Mouse (Mus musculus) liver, adult 2 months (tissue): ENCODE results near the gene Neu1. TPM values are rescaled to one million over a fixed set of nuclear protein-coding genes. Genes with fewer than 3 reads are reported as not detected.
A peak's percentile ranks its signal among the peaks of the same experiment; 100 is the strongest.

Source experiments
- DNase-seq: peaks from one replicate; pipeline ENCODE4 v3.0.0-alpha.2; 2011; ENCODE audit warnings: low read depth, low spot score; ENCODE audit errors: extremely low read depth
- H3K27ac ChIP-seq: fragments of 200-500 bp; replicated peaks from 2 replicates; pipeline ENCODE4 v1.5.1; 2012; ENCODE audit warnings: low read depth, mild to moderate bottlenecking, control low read depth, inconsistent platforms, low read length; ENCODE audit not compliant: insufficient read depth
- H3K27me3 ChIP-seq: fragments of 200-500 bp; 2 replicates; pipeline ENCODE4 v1.6.1; 2012; ENCODE audit warnings: mild to moderate bottlenecking, moderate library complexity, low read length, inconsistent platforms; ENCODE audit not compliant: control insufficient read depth, insufficient read depth
- H3K36me3 ChIP-seq: fragments of 200-500 bp; 2 replicates; pipeline ENCODE4 v1.6.1; 2012; ENCODE audit warnings: low read length, inconsistent platforms; ENCODE audit not compliant: control insufficient read depth, insufficient read depth
- H3K4me1 ChIP-seq: fragments of 200-500 bp; 2 replicates; pipeline ENCODE4 v1.6.1; 2011; ENCODE audit warnings: low read length; ENCODE audit not compliant: control insufficient read depth, insufficient read depth
- H3K4me3 ChIP-seq: fragments of 200-500 bp; 2 replicates; pipeline ENCODE4 v1.5.1; 2011; ENCODE audit warnings: low read depth, mild to moderate bottlenecking, control low read depth, low read length, moderate library complexity; ENCODE audit not compliant: insufficient read depth
- H3K79me2 ChIP-seq: fragments of 200-500 bp; 2 replicates; pipeline ENCODE4 v1.6.1; 2012; ENCODE audit warnings: inconsistent platforms, mild to moderate bottlenecking, low read length, moderate library complexity; ENCODE audit not compliant: control insufficient read depth, insufficient read depth
- H3K9ac ChIP-seq: fragments of 200-500 bp; 2 replicates; pipeline ENCODE4 v1.6.1; 2012; ENCODE audit warnings: low read depth, mild to moderate bottlenecking, control low read depth, inconsistent platforms, low read length
- CTCF ChIP-seq: fragments of 200-500 bp; IDR thresholded peaks from 2 replicates; pipeline ENCODE4 v1.5.1; 2011; ENCODE audit warnings: low read depth, low read length, control low read depth
- POLR2A ChIP-seq: fragments of 200-500 bp; IDR thresholded peaks from 2 replicates; pipeline ENCODE4 v1.6.1; 2011; ENCODE audit warnings: low read length, control low read depth; ENCODE audit not compliant: insufficient read depth; ENCODE audit errors: extremely low read depth
- WGBS: fragments of 180-500 bp; shearing (Covaris S2); methylation state at CpG from one replicate; pipeline ENCODE4 v1.1.7; 2018; 5-methylcytosine and 5-hydroxymethylcytosine counted together
- polyA plus RNA-seq: library from polyadenylated mRNA; depleted of rRNA; stranded (reverse); fragments of >200 nt; gene quantifications from 2 replicates; pipeline ENCODE4 v1.2.3, GENCODE M21; 2012
- total RNA-seq: library from RNA; depleted of rRNA; stranded (reverse); fragments of >200 nt; gene quantifications from 2 replicates; pipeline ENCODE4 v1.2.3, GENCODE M21; 2014

Gene Neu1
- total and polyA plus RNA-seq, 2 experiments: 27.6 to 62.5 TPM

DNA sequence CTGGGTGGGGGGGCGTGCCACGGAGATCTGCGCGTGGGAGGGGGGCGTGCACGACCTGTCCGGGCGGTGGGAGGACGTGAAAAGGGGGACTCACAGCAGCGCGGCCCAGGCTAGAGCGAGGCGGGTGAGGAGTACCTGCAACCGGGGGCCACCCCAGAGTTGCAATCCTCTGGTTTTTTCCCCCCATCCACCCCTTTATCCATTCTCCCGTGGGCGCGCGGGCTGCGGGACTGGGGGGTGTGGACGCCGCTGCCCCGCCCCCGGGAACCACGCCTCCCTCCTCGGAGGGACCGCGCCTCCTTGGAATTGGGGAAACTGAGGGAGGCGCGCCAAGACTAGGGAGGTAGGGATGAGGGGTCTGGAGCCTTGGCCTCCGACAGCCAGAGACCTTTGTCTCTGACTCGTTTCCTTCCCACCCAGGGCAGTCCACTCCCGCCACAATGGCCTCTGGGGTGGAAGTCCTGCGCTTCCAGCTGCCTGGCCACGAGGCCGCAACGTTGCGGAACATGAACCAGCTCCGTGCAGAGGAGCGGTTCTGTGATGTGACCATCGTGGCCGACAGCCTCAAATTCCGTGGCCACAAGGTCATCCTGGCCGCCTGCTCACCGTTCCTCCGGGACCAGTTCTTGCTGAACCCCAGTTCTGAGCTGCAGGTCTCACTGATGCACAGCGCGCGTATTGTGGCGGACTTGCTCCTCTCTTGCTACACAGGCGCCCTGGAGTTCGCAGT, 36.1 kb upstream of the Neu1 start:
- 10% methylated on average over 48 of the region's 51 CpGs for WGBS
- peak; percentile 47 for DNase-seq
- Histone ChIP-seq H3K9ac (peak overlapping the region; percentile 81), H3K27ac (peak overlapping the region; percentile 17; the same call in 1 of the 2 replicates), H3K79me2 (peaks cover 10% of the 10 kb centered on the region; the same call in 1 of the 2 replicates), H3K4me1 (peaks cover 8% of the 10 kb centered on the region), H3K27me3 (no peaks in the 10 kb centered on the region), H3K4me3 (peak overlapping the region; percentile 70), H3K36me3 (no peaks in the 10 kb centered on the region)
- no peak for TF ChIP-seq POLR2A
- no peak for TF ChIP-seq CTCF

DNA sequence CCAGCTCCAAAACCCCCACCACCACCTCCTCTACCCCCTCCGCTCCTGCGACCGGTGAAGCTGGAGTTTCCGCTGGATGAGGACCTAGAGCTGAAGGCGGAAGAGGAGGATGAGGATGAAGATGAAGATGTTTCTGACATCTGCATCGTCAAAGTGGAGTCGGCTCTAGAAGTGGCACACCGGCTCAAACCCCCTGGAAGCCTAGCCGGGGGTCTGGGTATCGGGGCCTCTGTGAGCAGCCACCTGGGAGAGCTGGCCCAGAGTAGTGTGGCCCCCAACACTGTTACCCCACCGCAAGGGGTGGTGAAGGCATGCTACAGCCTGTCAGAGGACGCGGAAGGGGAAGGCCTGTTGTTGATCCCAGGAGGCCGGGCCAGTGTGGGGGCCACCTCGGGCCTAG, 35.3 kb upstream of the Neu1 start:
- H3K4me1 ChIP-seq: peaks cover 8% of the 10 kb centered on the region
- H3K9ac ChIP-seq: no peak overlapping the region
- H3K27me3 ChIP-seq: no peaks in the 10 kb centered on the region
- DNase-seq: no peak
- WGBS: 97% methylated on average over 15 of the region's 15 CpGs
- peaks cover 10% of the 10 kb centered on the region; the same call in 1 of the 2 replicates for H3K79me2 ChIP-seq
- no peak overlapping the region for H3K27ac ChIP-seq
- H3K36me3 ChIP-seq: no peaks in the 10 kb centered on the region
- no peak overlapping the region for H3K4me3 ChIP-seq
- no peak for TF ChIP-seq POLR2A
- no peak for TF ChIP-seq CTCF

DNA sequence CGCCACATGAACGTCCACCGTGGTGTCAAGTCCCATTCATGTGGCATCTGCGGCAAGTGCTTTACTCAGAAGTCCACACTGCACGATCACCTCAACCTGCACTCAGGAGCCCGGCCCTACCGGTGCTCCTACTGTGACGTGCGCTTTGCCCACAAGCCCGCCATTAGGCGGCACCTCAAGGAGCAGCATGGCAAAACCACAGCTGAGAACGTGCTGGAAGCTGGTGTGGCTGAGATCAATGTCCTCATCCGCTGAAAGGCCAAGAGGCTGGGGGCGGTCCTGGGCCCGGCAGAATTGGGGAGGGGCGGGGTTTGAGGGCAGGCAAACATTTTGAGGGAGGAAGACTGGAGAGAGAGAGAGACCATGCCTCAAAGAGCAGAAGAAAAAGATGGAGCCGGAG, 34.7 kb upstream of the Neu1 start:
- H3K79me2 ChIP-seq: peaks cover 10% of the 10 kb centered on the region; the same call in 1 of the 2 replicates
- no peak overlapping the region for H3K9ac ChIP-seq
- H3K27ac ChIP-seq: no peak overlapping the region
- H3K4me3 ChIP-seq: no peak overlapping the region
- peak; percentile 28 for DNase-seq
- peaks cover 8% of the 10 kb centered on the region for H3K4me1 ChIP-seq
- H3K27me3 ChIP-seq: no peaks in the 10 kb centered on the region
- TF ChIP-seq CTCF (no peak), POLR2A (no peak)
- H3K36me3 ChIP-seq: no peaks in the 10 kb centered on the region
- 77% methylated on average over 17 of the region's 17 CpGs for WGBS

DNA sequence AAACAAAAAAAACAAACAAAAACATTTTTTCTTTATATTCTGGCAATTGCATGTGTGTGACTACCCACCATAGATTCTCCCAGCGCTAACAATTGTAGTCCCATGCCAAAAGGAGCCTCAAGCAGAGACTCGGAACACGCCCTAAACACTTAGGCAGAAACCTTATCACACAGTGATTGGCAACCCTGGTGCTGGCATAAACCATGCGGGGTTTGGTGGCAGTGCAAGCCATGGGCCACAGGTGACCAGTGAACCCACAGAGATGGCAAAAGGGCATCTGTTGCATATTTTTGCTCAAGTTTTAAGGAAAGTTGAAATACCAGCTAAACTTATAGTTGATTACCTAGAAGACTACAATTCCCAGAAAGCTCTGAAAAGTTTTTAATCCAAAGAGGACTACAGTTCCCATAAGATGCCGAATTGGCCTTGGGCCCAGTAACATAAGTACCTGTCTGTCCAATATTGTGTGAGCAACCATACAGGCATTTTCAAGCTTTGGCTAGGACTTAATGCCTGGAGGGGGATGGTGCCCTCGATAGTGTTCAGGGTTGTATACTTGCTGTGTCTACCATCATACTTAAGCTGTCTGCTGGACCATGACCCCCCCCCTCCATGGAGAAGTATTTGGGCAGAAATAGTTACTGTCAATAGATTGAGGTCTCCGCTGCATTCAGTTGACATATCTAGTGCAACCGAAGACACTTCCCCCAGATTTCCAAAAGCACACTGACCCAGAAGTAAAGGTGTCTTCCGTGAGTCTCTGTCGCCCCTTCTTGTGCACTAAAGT, 33.5 kb upstream of the Neu1 start:
- DNase-seq: peak; percentile 56
- peak overlapping the region; percentile 81 for H3K9ac ChIP-seq
- H3K27me3 ChIP-seq: no peaks in the 10 kb centered on the region
- WGBS: 13% methylated on average over 10 of the region's 10 CpGs
- H3K4me3 ChIP-seq: peak overlapping the region; percentile 75
- peak overlapping the region; percentile 96 for H3K27ac ChIP-seq
- no peaks in the 10 kb centered on the region for H3K36me3 ChIP-seq
- H3K4me1 ChIP-seq: peaks cover 8% of the 10 kb centered on the region
- TF ChIP-seq POLR2A: no peak
- TF ChIP-seq CTCF: no peak
- peaks cover 10% of the 10 kb centered on the region; the same call in 1 of the 2 replicates for H3K79me2 ChIP-seq

DNA sequence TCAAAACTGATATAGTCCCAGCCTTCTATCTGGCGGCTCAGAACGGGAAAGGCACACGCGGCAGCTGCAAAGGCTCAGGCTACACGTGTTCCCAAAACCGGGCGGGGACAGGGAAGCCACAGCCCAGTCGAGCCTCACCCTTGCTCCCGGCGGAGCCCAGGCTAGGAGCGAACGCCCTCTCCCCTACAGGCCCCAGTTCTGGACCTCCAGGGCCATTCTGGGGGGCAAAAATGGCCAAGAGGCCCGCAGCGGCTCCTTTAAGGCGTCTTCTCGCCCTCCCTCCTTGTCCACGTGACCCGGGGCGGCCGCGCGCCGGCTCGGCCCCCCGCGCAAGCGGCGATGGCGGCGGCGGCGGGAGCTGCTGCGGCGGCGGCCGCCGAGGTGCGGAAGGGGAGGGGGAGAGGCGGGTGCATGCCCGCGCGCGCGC, 32.9 kb upstream of the Neu1 start, which contains the start of the genes C2 and Ehmt2:
Gene C2 (minus strand): TSS at position 106 of the 427 bp plus-strand sequence.
Gene Ehmt2 (plus strand): TSS at position 310 of the 427 bp plus-strand sequence.
- H3K4me1 ChIP-seq: peaks cover 8% of the 10 kb centered on the region
- WGBS: under 1% methylated on average over 43 of the region's 44 CpGs

More for the DNA sequence above, 32.9 kb upstream of the Neu1 start, which contains the start of the genes C2 and Ehmt2:
- Histone ChIP-seq H3K9ac (peak within 1 kb of the TSS; percentile 81), H3K27me3 (no peaks in the 10 kb centered on the region), H3K4me3 (peak within 1 kb of the TSS; percentile 75), H3K27ac (peak within 1 kb of the TSS; percentile 96), H3K79me2 (peaks cover 10% of the 10 kb centered on the region; the same call in 1 of the 2 replicates), H3K36me3 (no peaks in the 10 kb centered on the region)
- TF ChIP-seq CTCF (no peak), POLR2A (peak; percentile 67; the same call in 1 of the 2 replicates)
- peak; percentile 77 for DNase-seq
